Mouse (Mus musculus) liver, embryonic 13.5 days (tissue): ENCODE measurements around the gene Olfr16. TPM values are rescaled to one million over a fixed set of nuclear protein-coding genes. Genes with fewer than 3 reads are reported as not detected.

Source experiments
- polyA plus RNA-seq: library from polyadenylated mRNA; unstranded; fragments of >200 nt; fragmentation: Nextera tagmentation; extraction: Ambion mirVana; gene quantifications from 2 replicates; pipeline ENCODE4 v1.2.1, GENCODE M21; 2015

Olfr16 gene
- polyA plus RNA-seq, 1 experiment from 2014 or later, result not detected

Other genes with a start within 250 kb of the Olfr16 start
- 16.0 and 17.6 TPM in 2 replicates for gene Apcs, start 55.4 kb upstream of the Olfr16 start, polyA plus RNA-seq
- gene Olfr1408, start 187.0 kb downstream of the Olfr16 start, polyA plus RNA-seq, result not detected in 2 replicates
- gene Olfr1406, start 240.2 kb downstream of the Olfr16 start, polyA plus RNA-seq, result not detected in 2 replicates
- not detected in 2 replicates for gene Olfr218, start 247.4 kb downstream of the Olfr16 start, polyA plus RNA-seq